Mouse (Mus musculus): ENCODE data around the gene Psenen.

Gene Psenen

DNA sequence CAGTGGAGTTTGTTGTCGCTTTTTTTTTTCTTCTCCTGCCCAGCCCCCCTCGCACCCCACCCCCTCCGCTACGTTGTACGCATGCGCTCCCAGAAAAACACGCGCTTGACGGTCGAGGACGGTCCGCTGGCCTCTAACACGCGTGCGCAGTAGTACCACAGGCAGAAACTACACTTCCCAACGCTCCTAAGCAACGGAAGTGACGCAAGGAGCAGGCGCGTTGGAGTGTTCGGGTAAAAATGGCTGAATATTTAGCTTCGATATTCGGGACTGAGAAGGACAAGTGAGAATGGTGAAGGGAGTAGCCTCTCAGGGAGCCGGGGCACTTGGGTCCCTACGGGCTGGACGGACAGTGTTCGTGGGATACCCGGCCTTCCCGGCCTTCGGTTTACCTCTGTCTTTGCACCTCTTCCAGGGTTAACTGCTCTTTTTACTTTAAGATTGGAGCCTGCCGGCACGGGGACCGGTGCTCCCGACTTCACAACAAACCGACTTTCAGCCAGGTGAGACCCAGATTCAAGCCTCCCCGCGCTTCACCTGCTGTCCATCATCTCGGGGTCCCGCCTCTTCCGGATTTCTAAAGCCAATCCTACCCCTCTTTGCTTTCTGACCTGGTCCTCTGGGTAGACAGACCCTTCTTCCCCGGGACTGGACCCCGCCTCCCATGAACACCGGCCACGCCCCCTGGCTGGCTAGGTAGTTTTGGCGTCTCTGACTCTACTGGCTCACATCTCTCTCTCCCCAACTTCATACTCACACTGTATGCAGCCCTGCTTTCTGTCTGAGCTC lies at the start of gene Psenen, which contains the start of the genes U2af1l4 and Gm49396:
Gene Psenen (minus strand): TSS at position 511 of the 789 bp plus-strand sequence.
Gene U2af1l4 (plus strand): TSS at position 185 of the 789 bp plus-strand sequence.
Gene Gm49396 (plus strand): TSS at position 228 of the 789 bp plus-strand sequence.
- peak; percentile 97 for DNase-seq (ENCODE audit: low spot score)

- DNase-seq (ENCODE audit: low spot score), result no peak
These were observed 49.4 kb upstream of the Psenen start, which contains the start of gene Upk1a for GRCm38 (mm10) chr7:30612654-30613402. Gene Upk1a, minus strand, starts transcription at chr7:30612847.

GRCm38 (mm10) chr7:30610043-30610442 lies 46.6 kb upstream of the Psenen start:
- no peak for DNase-seq (ENCODE audit: low spot score)

DNA sequence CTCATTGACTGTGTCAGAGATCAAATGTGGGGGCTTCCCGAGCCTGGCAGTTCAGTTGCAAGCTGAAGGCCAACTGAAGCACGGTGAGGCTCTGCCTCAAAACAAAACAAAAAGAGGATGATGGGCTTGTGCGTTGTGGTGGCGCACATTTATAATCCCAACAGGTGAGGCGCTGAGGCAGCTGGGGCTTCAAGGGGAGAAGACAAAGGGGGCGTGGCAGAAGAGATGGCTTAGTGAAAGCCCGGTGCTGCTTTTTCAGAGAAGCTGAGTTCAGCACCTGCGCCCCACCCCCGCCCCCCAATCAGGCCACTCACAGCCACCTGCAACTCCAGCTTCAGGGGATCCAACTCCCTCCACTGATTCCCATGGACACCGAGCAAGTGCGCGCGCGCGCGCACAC lies 45.0 kb upstream of the Psenen start:
- DNase-seq (ENCODE audit: low spot score), result no peak

DNA sequence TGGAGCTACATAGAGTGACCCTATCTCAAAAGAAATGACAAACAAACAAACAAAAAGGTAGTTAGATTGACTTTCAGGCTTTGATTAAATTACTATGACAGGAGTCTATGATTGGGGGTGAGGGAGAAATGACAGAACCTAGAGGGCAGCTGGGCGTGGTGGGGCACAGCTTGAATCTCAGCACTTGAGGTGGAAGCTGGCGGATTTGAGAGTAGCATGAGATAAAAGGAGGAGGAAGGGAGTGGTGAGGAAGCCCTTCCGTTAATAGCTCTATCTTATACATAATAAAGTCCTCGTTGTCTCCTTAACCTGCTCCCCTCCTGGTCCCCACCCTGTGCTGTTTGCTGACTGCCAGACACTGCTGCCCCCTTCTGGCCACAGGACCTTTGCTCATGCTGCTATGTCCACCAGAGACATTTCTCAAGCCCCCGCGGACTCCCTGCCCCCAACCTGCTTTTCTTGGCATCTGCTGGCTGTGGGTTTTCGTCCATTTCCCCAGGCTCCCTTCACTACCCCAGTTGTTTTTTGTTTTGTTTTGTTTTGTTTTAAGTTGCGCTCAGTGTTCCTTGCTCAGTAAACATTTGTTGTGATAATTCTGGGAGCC lies 44.4 kb upstream of the Psenen start:
- no peak for DNase-seq (ENCODE audit: low spot score)

GRCm38 (mm10) chr7:30604944-30605343 lies 41.5 kb upstream of the Psenen start:
- no peak for DNase-seq (ENCODE audit: low spot score)

GRCm38 (mm10) chr7:30604424-30604823 lies 41.0 kb upstream of the Psenen start:
- no peak for DNase-seq (ENCODE audit: low spot score)

DNA sequence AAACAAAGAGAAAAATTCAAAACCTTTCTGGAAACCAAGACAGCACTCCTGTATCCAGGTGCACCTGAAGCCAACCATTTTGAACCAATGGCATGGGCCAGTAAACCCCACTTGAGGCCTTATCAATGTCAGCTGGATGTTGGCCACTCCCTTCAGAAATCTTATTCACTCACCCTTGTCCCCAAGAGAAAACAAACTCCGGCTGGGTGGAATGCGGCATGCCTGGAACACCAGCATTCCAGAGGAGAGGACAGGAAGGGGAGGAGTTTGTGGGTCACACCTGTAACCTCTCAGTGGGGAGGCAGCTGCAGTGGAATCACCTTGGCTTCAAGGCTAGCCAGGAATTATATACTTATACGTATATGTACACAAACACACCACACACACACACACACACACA lies 39.2 kb upstream of the Psenen start:
- DNase-seq (ENCODE audit: low spot score), result no peak

- DNase-seq (ENCODE audit: low spot score), result no peak
These were observed 37.2 kb upstream of the Psenen start for GRCm38 (mm10) chr7:30600651-30601050.

GRCm38 (mm10) chr7:30599933-30600353 lies 36.5 kb upstream of the Psenen start:
- peak; percentile 95 for DNase-seq (ENCODE audit: low spot score)

GRCm38 (mm10) chr7:30598786-30599185 lies 35.4 kb upstream of the Psenen start, which contains the start of gene Zbtb32:
Gene Zbtb32, minus strand, starts transcription at chr7:30598909.
- DNase-seq (ENCODE audit: low spot score), result peak; percentile 93

GRCm38 (mm10) chr7:30596811-30597210 lies 33.4 kb upstream of the Psenen start:
- DNase-seq (ENCODE audit: low spot score), result no peak

- no peak for DNase-seq (ENCODE audit: low spot score)
These were observed 32.7 kb upstream of the Psenen start for GRCm38 (mm10) chr7:30596093-30596492.

- no peak for DNase-seq (ENCODE audit: low spot score)
These were observed 31.1 kb upstream of the Psenen start for GRCm38 (mm10) chr7:30594510-30595024.

GRCm38 (mm10) chr7:30593579-30594509 lies 30.4 kb upstream of the Psenen start:
- no peak for DNase-seq (ENCODE audit: low spot score)

GRCm38 (mm10) chr7:30592772-30593423 lies 29.5 kb upstream of the Psenen start:
- DNase-seq (ENCODE audit: low spot score), result no peak

DNA sequence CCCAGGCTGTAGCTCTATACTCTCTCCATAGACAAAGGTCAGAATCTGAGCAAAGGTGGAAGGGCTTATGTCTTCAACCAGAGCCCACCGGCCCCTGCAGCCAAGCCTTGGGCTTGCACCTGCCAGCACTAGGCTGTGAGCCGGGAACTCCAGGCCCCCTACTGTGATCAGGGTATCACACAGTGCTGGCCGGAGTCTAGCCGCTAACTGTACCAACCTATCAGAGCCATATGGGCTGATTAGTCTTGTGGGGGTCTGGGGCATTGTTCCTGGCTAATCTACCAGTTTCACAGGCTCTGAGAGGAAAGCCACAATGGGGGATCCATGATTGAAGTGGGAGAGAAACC lies 28.2 kb upstream of the Psenen start:
- no peak for DNase-seq (ENCODE audit: low spot score)

- no peak for DNase-seq (ENCODE audit: low spot score)
These were observed 27.6 kb upstream of the Psenen start for GRCm38 (mm10) chr7:30590927-30591604.

DNA sequence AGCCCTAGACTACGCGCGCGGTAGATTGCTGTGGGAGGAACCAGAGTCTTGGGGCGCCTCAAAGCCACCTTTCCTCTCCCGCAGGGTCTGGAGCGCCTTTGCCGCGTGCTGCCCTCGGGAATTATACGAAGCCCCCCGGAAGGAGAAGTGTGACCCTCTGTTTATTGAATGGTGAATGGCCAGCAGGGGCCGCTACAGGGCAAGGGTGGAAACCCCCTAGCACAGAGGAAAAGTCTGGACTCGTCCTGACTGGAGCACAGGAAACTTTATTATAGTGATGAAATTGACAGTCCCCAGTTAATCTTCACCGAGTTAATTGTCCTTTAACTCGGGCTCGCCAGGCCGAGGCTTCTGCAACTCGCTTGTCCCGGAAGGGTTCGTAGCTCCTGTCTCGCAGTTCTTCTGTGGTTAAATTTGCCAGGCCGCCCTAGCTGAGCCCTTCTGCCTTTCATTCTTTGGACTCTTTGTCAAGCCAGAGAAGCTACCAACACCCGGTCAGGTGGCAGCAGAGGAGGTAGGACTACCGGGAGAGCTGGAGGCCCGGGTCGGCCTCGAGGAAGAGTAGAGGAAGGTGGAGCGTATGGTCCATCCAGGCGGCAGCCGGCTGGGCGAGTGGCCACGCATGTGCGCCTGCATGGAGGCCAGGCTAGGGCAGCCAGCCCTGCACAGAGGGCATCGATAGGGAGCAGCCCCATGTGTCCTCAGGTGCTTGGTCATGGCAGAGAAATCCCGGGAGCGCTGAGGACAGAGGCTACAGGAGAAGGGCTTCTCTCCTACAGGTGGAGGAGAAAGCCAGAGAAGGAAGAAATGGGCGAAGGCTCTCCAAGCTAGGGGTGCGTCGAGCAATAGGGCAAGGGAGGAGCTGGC lies 26.2 kb upstream of the Psenen start:
- peak; percentile 78 for DNase-seq (ENCODE audit: low spot score)

Measured in testis, postnatal 14 days (tissue).